Mouse (Mus musculus) olfactory bulb, adult 2 months (tissue): Measurements from ENCODE around the gene Galnt4. TPM values are rescaled to one million over a fixed set of nuclear protein-coding genes. Genes with fewer than 3 reads are reported as not detected.

ENCODE experiments used
- H3K27ac ChIP-seq: fragments of 200-500 bp; 2 replicates; pipeline ENCODE4 v1.5.1; 2012; ENCODE audit warnings: low read depth, low read length; ENCODE audit not compliant: insufficient read depth
- H3K4me1 ChIP-seq: fragments of 200-500 bp; 2 replicates; pipeline ENCODE4 v1.6.1; 2012; ENCODE audit warnings: low read length; ENCODE audit not compliant: control insufficient read depth, insufficient read depth
- H3K4me3 ChIP-seq: fragments of 200-500 bp; 2 replicates; pipeline ENCODE4 v1.5.1; 2012; ENCODE audit warnings: mild to moderate bottlenecking, low read depth, low read length, moderate library complexity; ENCODE audit not compliant: insufficient read depth
- CTCF ChIP-seq: fragments of 200-500 bp; IDR thresholded peaks from 2 replicates; pipeline ENCODE4 v1.5.1; 2012; ENCODE audit warnings: low read depth, mild to moderate bottlenecking, low read length, moderate library complexity; ENCODE audit not compliant: insufficient read depth
- POLR2A ChIP-seq: fragments of 200-500 bp; IDR thresholded peaks from 2 replicates; pipeline ENCODE4 v1.6.1; 2012; ENCODE audit warnings: mild to moderate bottlenecking, low read depth, low read length, moderate library complexity; ENCODE audit not compliant: insufficient read depth
- WGBS: fragments of 180-500 bp; shearing (Covaris S2); methylation state at CpG from one replicate; pipeline ENCODE4 v1.1.7; 2018; 5-methylcytosine and 5-hydroxymethylcytosine counted together
- polyA plus RNA-seq: library from polyadenylated mRNA; stranded (reverse); fragments of >200 nt; gene quantifications from 2 replicates; pipeline ENCODE4 v1.2.4, GENCODE M21; 2012; ENCODE audit warnings: low replicate concordance; ENCODE audit not compliant: missing spikeins, insufficient read depth, insufficient read length

Gene Galnt4
- polyA plus RNA-seq, 1 experiment, result not detected

GRCm38 (mm10) chr10:99084397-99085239, 23.3 kb upstream of the Galnt4 start:
- WGBS, result 44% methylated on average over 23 of the region's 23 CpGs
- TF ChIP-seq CTCF, result peak; percentile 82
- no peak for TF ChIP-seq POLR2A
- H3K4me3 ChIP-seq, result no peak overlapping the region
- no peak overlapping the region for H3K27ac ChIP-seq
- H3K4me1 ChIP-seq, result peaks cover 7% of the 10 kb centered on the region

- no peak for TF ChIP-seq POLR2A
- no peak for TF ChIP-seq CTCF
- H3K27ac ChIP-seq, result no peak overlapping the region
- WGBS, result 62% methylated on average over 6 of the region's 6 CpGs
- no peak overlapping the region for H3K4me3 ChIP-seq
- peaks cover 7% of the 10 kb centered on the region for H3K4me1 ChIP-seq
Observed at GRCm38 (mm10) chr10:99085240-99085587, 22.7 kb upstream of the Galnt4 start.

- Histone ChIP-seq H3K27ac (no peak overlapping the region), H3K4me1 (peaks cover 7% of the 10 kb centered on the region), H3K4me3 (no peak overlapping the region)
- TF ChIP-seq POLR2A, result no peak
- no peak for TF ChIP-seq CTCF
- WGBS, result 55% methylated on average over 6 of the region's 6 CpGs
Observed at GRCm38 (mm10) chr10:99086029-99086428, 21.9 kb upstream of the Galnt4 start.

DNA sequence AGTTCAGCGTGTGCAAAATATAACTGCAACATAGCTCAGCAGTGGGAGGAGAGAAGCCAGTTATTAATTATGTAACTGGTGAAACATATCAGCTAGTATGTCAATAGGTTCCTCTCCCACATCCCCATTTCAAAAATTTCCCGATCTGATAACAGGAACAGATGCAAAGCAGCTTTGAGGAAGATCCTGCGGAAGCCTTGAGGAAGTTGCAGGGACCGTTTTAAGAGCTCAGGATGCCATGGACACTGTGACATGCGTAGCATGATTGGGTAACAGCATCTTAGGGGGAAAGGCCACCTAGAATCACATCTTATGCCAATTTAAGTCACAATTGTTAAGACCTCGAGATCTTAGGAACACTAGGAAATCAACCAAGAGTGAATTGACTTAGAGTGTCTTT, 18.1 kb upstream of the Galnt4 start:
- H3K4me1 ChIP-seq, result peaks cover 2% of the 10 kb centered on the region
- H3K4me3 ChIP-seq, result no peak overlapping the region
- WGBS, result 78% methylated on average over 6 of the region's 6 CpGs
- TF ChIP-seq CTCF (no peak), POLR2A (no peak)
- no peak overlapping the region for H3K27ac ChIP-seq

DNA sequence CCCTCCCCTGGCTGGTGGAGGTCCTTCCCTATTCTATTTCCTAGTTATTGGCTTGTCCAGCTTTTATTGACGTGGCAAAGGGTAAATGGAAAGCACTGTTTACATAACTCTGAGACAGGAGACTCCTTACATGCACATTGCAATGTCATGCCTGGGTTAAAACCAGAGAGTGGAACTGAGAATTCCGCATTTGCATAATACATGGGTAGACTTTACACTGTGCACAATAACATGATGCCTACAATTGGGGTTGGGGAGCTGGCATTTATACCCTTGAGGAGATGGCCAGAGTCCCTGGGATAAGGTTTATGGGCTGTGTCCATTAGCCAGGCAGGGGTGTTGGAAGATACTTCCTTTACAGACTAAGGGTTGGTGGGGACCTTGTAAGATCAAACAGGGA, 14.6 kb upstream of the Galnt4 start:
- WGBS, result 86% methylated on average over 2 of the region's 2 CpGs
- TF ChIP-seq POLR2A (no peak), CTCF (no peak)
- Histone ChIP-seq H3K4me1 (no peaks in the 10 kb centered on the region), H3K4me3 (no peak overlapping the region), H3K27ac (no peak overlapping the region)

GRCm38 (mm10) chr10:99095114-99095513, 12.8 kb upstream of the Galnt4 start:
- TF ChIP-seq POLR2A, result no peak
- TF ChIP-seq CTCF, result no peak
- 88% methylated on average over 2 of the region's 2 CpGs for WGBS
- no peak overlapping the region for H3K4me3 ChIP-seq
- no peaks in the 10 kb centered on the region for H3K4me1 ChIP-seq
- H3K27ac ChIP-seq, result no peak overlapping the region

DNA sequence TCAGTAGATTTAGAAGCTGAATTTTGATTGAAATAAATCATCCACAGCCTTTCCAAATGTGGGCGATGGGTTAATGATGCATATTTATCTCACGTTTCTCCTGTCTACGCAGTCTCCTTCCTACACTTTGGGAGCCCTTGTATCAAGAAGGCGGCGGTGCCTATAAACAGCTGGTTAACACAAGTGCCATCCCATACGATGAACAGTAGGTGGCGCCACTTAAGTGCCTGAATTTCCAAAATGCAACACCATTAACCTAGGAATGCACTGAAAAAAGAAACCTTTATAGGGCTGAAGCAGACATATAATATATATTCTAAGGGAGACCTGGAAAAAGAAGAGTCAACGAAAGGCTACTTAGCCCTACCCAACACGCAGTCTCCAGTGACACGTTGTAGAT, 10.6 kb upstream of the Galnt4 start:
- WGBS, result 60% methylated on average over 10 of the region's 10 CpGs

GRCm38 (mm10) chr10:99105522-99105921, 2.4 kb upstream of the Galnt4 start:
- Histone ChIP-seq H3K27ac (no peak overlapping the region), H3K4me3 (no peak overlapping the region), H3K4me1 (peaks cover 8% of the 10 kb centered on the region; the same call in 1 of the 2 replicates)
- 76% methylated on average over 3 of the region's 3 CpGs for WGBS
- TF ChIP-seq POLR2A (no peak), CTCF (no peak)

More for the DNA sequence above, 10.6 kb upstream of the Galnt4 start:
- no peak overlapping the region for H3K4me3 ChIP-seq
- TF ChIP-seq CTCF, result no peak
- no peaks in the 10 kb centered on the region for H3K4me1 ChIP-seq
- no peak overlapping the region for H3K27ac ChIP-seq

GRCm38 (mm10) chr10:99106311-99106702, 1.7 kb upstream of the Galnt4 start:
- WGBS, result 8% methylated on average over 8 of the region's 8 CpGs
- TF ChIP-seq POLR2A (no peak), CTCF (no peak)
- Histone ChIP-seq H3K4me3 (peak overlapping the region; percentile 95), H3K27ac (no peak overlapping the region), H3K4me1 (peaks cover 11% of the 10 kb centered on the region; the same call in 1 of the 2 replicates)
